Comparison of ENCODE assay signal across 24 mouse cellular contexts in genomic region chr7:27197634-27198033, GRCm38 (mm10). TPM values are rescaled to one million over a fixed set of nuclear protein-coding genes. Genes with fewer than 3 reads are reported as not detected.
DNase-seq lines count a peak whose midpoint lies in the region; ATAC-seq and TF ChIP-seq lines count a peak whose summit lies in the region.
"Had no signal": no experiment of that assay in that cellular context is flagged by ENCODE, and none has a peak within 500 bp of the region (broad histone marks: within the 10 kb centered on the region; RNA-seq: fewer than 3 reads in every experiment).

No protein-coding gene starts in this region.

- H3K79me2 ChIP-seq in macrophage (ENCODE audit: inconsistent target) = peaks cover 30% of the 10 kb centered on the region

- no peak overlapping the region for H3K4me3 ChIP-seq in gastrocnemius, adult 2 months
- no peak overlapping the region for H3K4me3 ChIP-seq in liver, postnatal 0 days (ENCODE audit: low read depth, low read length)
- H3K4me3 ChIP-seq in liver, embryonic 11.5 days (ENCODE audit: low read depth, low read length) = no peak overlapping the region
- no peak overlapping the region for H3K4me3 ChIP-seq in macrophage (ENCODE audit: inconsistent target)
- H3K4me3 ChIP-seq: liver, embryonic 15.5 days had no signal

- H3K4me2 ChIP-seq in liver, postnatal 0 days (ENCODE audit: low read depth, low read length) = no peak overlapping the region
- H3K4me2 ChIP-seq in liver, embryonic 11.5 days = no peak overlapping the region

- H3K4me1 ChIP-seq in liver, postnatal 0 days (ENCODE audit: insufficient read depth) = peaks cover 18% of the 10 kb centered on the region
- peaks cover 19% of the 10 kb centered on the region for H3K4me1 ChIP-seq in liver, embryonic 11.5 days (replicated peaks; ENCODE audit: control insufficient read depth, insufficient read depth, low read length)

- no peak for TF ChIP-seq EP300 in liver, postnatal 0 days (IDR thresholded peaks at IDR 0.05; ENCODE audit: low read depth)

- no peaks in the 10 kb centered on the region for H3K27me3 ChIP-seq in liver, postnatal 0 days (ENCODE audit: insufficient read depth, low read length)
- no peaks in the 10 kb centered on the region for H3K27me3 ChIP-seq in liver, embryonic 11.5 days (replicated peaks; ENCODE audit: control insufficient read depth, insufficient read depth, low read length)
- H3K27me3 ChIP-seq: liver, embryonic 15.5 days; Patski had no signal

- TF ChIP-seq CTCF in gastrocnemius, adult 2 months (IDR thresholded peaks at IDR 0.05) = no peak
- no peak for TF ChIP-seq CTCF in liver, postnatal 0 days (IDR thresholded peaks at IDR 0.05; ENCODE audit: low read depth)

- intact Hi-C loops in gastrocnemius, adult 2 months (cut with DNase I) = loop anchor here (2.0 to 5.0 kb wide), 2 partner anchors 31 to 35 kb away; partner anchors contain the start of gene Itpkc
- intact Hi-C loops in gastrocnemius, postnatal 36 days (cut with DNase I) = loop anchor here (2.0 kb wide), 1 partner anchor 29 kb away; no protein-coding TSS in a partner anchor

- H3K36me3 ChIP-seq in liver, postnatal 0 days (replicated peaks; ENCODE audit: insufficient read depth, low read length) = peaks cover 18% of the 10 kb centered on the region
- H3K36me3 ChIP-seq in liver, embryonic 11.5 days (ENCODE audit: control insufficient read depth, insufficient read depth, low read length) = peaks cover 14% of the 10 kb centered on the region
- peaks cover 14% of the 10 kb centered on the region for H3K36me3 ChIP-seq in macrophage (ENCODE audit: inconsistent target)

- no peak overlapping the region for H3K9ac ChIP-seq in liver, postnatal 0 days (replicated peaks)
- H3K9ac ChIP-seq in liver, embryonic 11.5 days (ENCODE audit: low read depth, low read length) = no peak overlapping the region; the same call in 1 of the 2 replicates
- H3K9ac ChIP-seq: liver, embryonic 15.5 days had no signal

- WGBS in liver, postnatal 0 days (ENCODE audit: insufficient replicate concordance) = 80% methylated on average over 8 of the region's 8 CpGs
- 92% methylated on average over 8 of the region's 8 CpGs for WGBS in liver, embryonic 11.5 days
- 94% methylated on average over 8 of the region's 8 CpGs for WGBS in macrophage (ENCODE audit: missing documents)

- no peaks in the 10 kb centered on the region for H3K9me3 ChIP-seq in liver, postnatal 0 days (ENCODE audit: low read length)
- no peaks in the 10 kb centered on the region for H3K9me3 ChIP-seq in liver, embryonic 11.5 days (ENCODE audit: control insufficient read depth, low read length)
- H3K9me3 ChIP-seq: liver, embryonic 15.5 days had no signal

- H3K27ac ChIP-seq in gastrocnemius, adult 2 months = peak overlapping the region; percentile 100
- peak overlapping the region; percentile 22; the same call in 1 of the 2 replicates for H3K27ac ChIP-seq in liver, postnatal 0 days (ENCODE audit: low read depth)
- H3K27ac ChIP-seq in liver, embryonic 11.5 days (ENCODE audit: low read depth, low read length) = no peak overlapping the region; the same call in 1 of the 2 replicates
- H3K27ac ChIP-seq in macrophage = peak overlapping the region; percentile 96

- no peak for DNase-seq in gastrocnemius, adult 2 months
- DNase-seq in gastrocnemius, postnatal 36 days = no peak
- no peak for DNase-seq in liver, postnatal 0 days
- no peak for DNase-seq in liver, embryonic 11.5 days (ENCODE audit: low spot score)
- DNase-seq in adrenal gland, adult 8-10 months = peak; percentile 45
- DNase-seq in urinary bladder, postnatal 10 days (ENCODE audit: low spot score) = no peak
- no peak for DNase-seq in right cerebral cortex, postnatal 36 days (ENCODE audit: low spot score in 2 of 2)
- DNase-seq: cerebellum, adult 9-10 months; embryo, embryonic 11 days; heart, postnatal 14 days; kidney, adult 18-20 months; kidney, postnatal 14 days; lung, postnatal 14 days had no signal

- ATAC-seq in liver, postnatal 0 days = no peak
- no peak for ATAC-seq in liver, embryonic 11.5 days (replicated peaks; ENCODE audit: low FRiP score)
- ATAC-seq: activated CD4-positive, CD25-positive, alpha-beta regulatory T cell, adult 4 months; forebrain, embryonic 14.5 days; hindbrain, embryonic 16.5 days; Patski had no signal

RNA-seq across cellular contexts. Expression of gene Snrpa, which starts 1.6 kb away (rescaled TPM):
- 10 to 100 TPM; 32.5 to 37.3 TPM for total RNA-seq in gastrocnemius, adult 2 months (2021)
- total RNA-seq in gastrocnemius, postnatal 36 days (2021) = 10 to 100 TPM; 29.9 to 32.9 TPM
- 39.3 and 44.9 TPM in 2 replicates for polyA plus RNA-seq in liver, postnatal 0 days (2015; fragmentation: Nextera tagmentation; extraction: Ambion mirVana)
- polyA plus RNA-seq in liver, embryonic 11.5 days (2014; fragmentation: Nextera tagmentation; extraction: Ambion mirVana) = 282 and 294 TPM in 2 replicates
- 10 to 100 TPM; 77.5 to 97.0 (median 85.2) TPM for total RNA-seq in adrenal gland, adult 8-10 months (2022)
- total RNA-seq in macrophage (2018; cell fraction: chromatin; rRNA removed) = 10 to 100 TPM; 18.0 to 72.3 (median 50.1) TPM
- 10 to 100 TPM; 51.9 to 79.0 (median 62.5) TPM for total RNA-seq in macrophage (2018; cell fraction: cytosol; rRNA removed)
- total RNA-seq in macrophage (2018; cell fraction: nucleus; rRNA removed) = 100 to 1,000 TPM in 1 of 26 experiments, 10 to 100 TPM in 25; 22.3 to 135 (median 47.9) TPM
- 56.0 to 80.4 TPM (median 77.1 TPM) in 3 replicates for polyA plus RNA-seq in macrophage (2018)

RNA-seq across cellular contexts. Expression of gene BC024978, which starts 2.1 kb away (rescaled TPM):
- total RNA-seq in gastrocnemius, adult 2 months (2021) = 10 to 100 TPM; 14.6 to 15.8 TPM
- 10 to 100 TPM; 11.6 to 18.1 TPM for total RNA-seq in gastrocnemius, postnatal 36 days (2021)
- polyA plus RNA-seq in liver, postnatal 0 days (2015; fragmentation: Nextera tagmentation; extraction: Ambion mirVana) = 1.00 and 1.1 TPM in 2 replicates
- polyA plus RNA-seq in liver, embryonic 11.5 days (2014; fragmentation: Nextera tagmentation; extraction: Ambion mirVana) = 2.5 and 2.8 TPM in 2 replicates
- 10 to 100 TPM; 24.7 to 29.3 (median 27.4) TPM for total RNA-seq in adrenal gland, adult 8-10 months (2022)
- total RNA-seq in macrophage (2018; cell fraction: chromatin; rRNA removed) = 10 to 100 TPM in 22 of 26 experiments, 1 to 10 TPM in 4; 5.7 to 25.5 (median 14.7) TPM
- total RNA-seq in macrophage (2018; cell fraction: cytosol; rRNA removed) = 10 to 100 TPM in 1 of 26 experiments, 1 to 10 TPM in 25; 6.5 to 12.0 (median 8.4) TPM
- total RNA-seq in macrophage (2018; cell fraction: nucleus; rRNA removed) = 10 to 100 TPM in 20 of 26 experiments, 1 to 10 TPM in 6; 5.8 to 23.7 (median 15.1) TPM
- 5.6 to 8.4 TPM (median 6.5 TPM) in 3 replicates for polyA plus RNA-seq in macrophage (2018)

RNA-seq across cellular contexts. Expression of gene Mia, which starts 16.7 kb away (rescaled TPM):
- total RNA-seq in gastrocnemius, adult 2 months (2021) = not detected
- under 1 TPM; 0.57 to 0.69 TPM for total RNA-seq in gastrocnemius, postnatal 36 days (2021)
- 0.88 and 0.99 TPM in 2 replicates for polyA plus RNA-seq in liver, postnatal 0 days (2015; fragmentation: Nextera tagmentation; extraction: Ambion mirVana)
- 0.73 and 1.3 TPM in 2 replicates for polyA plus RNA-seq in liver, embryonic 11.5 days (2014; fragmentation: Nextera tagmentation; extraction: Ambion mirVana)
- total RNA-seq in adrenal gland, adult 8-10 months (2022) = under 1 TPM in 2 of 4 experiments, not detected in 2; 0.32 to 0.64 TPM
- total RNA-seq in macrophage (2018; cell fraction: chromatin; rRNA removed) = 1 to 10 TPM in 19 of 26 experiments, not detected in 7; 1.0 to 6.1 (median 2.6) TPM
- under 1 TPM in 3 of 26 experiments, not detected in 23; 0.17 to 0.48 (median 0.44) TPM for total RNA-seq in macrophage (2018; cell fraction: cytosol; rRNA removed)
- total RNA-seq in macrophage (2018; cell fraction: nucleus; rRNA removed) = 1 to 10 TPM in 15 of 26 experiments, under 1 TPM in 3, not detected in 8; 0.54 to 4.2 (median 1.9) TPM
- not detected in 3 replicates for polyA plus RNA-seq in macrophage (2018)
- total RNA-seq: heart, postnatal 14 days; megakaryocyte-erythroid progenitor cell, adult 5-6 weeks had no signal
- polyA plus RNA-seq: Patski had no signal

RNA-seq across cellular contexts. Expression of gene Gm21983, which starts 16.7 kb away (rescaled TPM):
- total RNA-seq in gastrocnemius, adult 2 months (2021) = under 1 TPM in 1 of 2 experiments, not detected in 1; 0.18 TPM
- total RNA-seq in gastrocnemius, postnatal 36 days (2021) = not detected
- not detected in 2 replicates for polyA plus RNA-seq in liver, postnatal 0 days (2015; fragmentation: Nextera tagmentation; extraction: Ambion mirVana)
- not detected in 2 replicates for polyA plus RNA-seq in liver, embryonic 11.5 days (2014; fragmentation: Nextera tagmentation; extraction: Ambion mirVana)
- total RNA-seq in adrenal gland, adult 8-10 months (2022) = not detected
- 1 to 10 TPM in 4 of 26 experiments, under 1 TPM in 2, not detected in 20; 0.49 to 2.2 (median 1.2) TPM for total RNA-seq in macrophage (2018; cell fraction: chromatin; rRNA removed)
- under 1 TPM in 2 of 26 experiments, not detected in 24; 0.10 TPM for total RNA-seq in macrophage (2018; cell fraction: cytosol; rRNA removed)
- total RNA-seq in macrophage (2018; cell fraction: nucleus; rRNA removed) = 1 to 10 TPM in 1 of 26 experiments, under 1 TPM in 5, not detected in 20; 0.30 to 1.2 (median 0.40) TPM
- not detected in 3 replicates for polyA plus RNA-seq in macrophage (2018)
- total RNA-seq: heart, postnatal 14 days; layer of hippocampus, adult 8-10 months; left cerebral cortex, adult 8-10 months; megakaryocyte-erythroid progenitor cell, adult 5-6 weeks had no signal
- polyA plus RNA-seq: forebrain, embryonic 14.5 days; hindbrain, embryonic 16.5 days; limb, embryonic 11.5 days; liver, embryonic 15.5 days; neural tube, embryonic 11.5 days; Patski had no signal

RNA-seq across cellular contexts. Expression of gene Rab4b, which starts 18.9 kb away (rescaled TPM):
- 1 to 10 TPM; 5.7 to 6.5 TPM for total RNA-seq in gastrocnemius, adult 2 months (2021)
- 1 to 10 TPM; 8.5 to 9.3 TPM for total RNA-seq in gastrocnemius, postnatal 36 days (2021)
- 31.5 and 32.7 TPM in 2 replicates for polyA plus RNA-seq in liver, postnatal 0 days (2015; fragmentation: Nextera tagmentation; extraction: Ambion mirVana)
- polyA plus RNA-seq in liver, embryonic 11.5 days (2014; fragmentation: Nextera tagmentation; extraction: Ambion mirVana) = 40.9 and 44.8 TPM in 2 replicates
- 10 to 100 TPM; 60.6 to 88.0 (median 81.4) TPM for total RNA-seq in adrenal gland, adult 8-10 months (2022)
- 100 to 1,000 TPM in 15 of 26 experiments, 10 to 100 TPM in 11; 40.9 to 169 (median 114) TPM for total RNA-seq in macrophage (2018; cell fraction: chromatin; rRNA removed)
- 10 to 100 TPM; 60.1 to 99.9 (median 75.7) TPM for total RNA-seq in macrophage (2018; cell fraction: cytosol; rRNA removed)
- 100 to 1,000 TPM in 5 of 26 experiments, 10 to 100 TPM in 21; 45.4 to 127 (median 86.9) TPM for total RNA-seq in macrophage (2018; cell fraction: nucleus; rRNA removed)
- polyA plus RNA-seq in macrophage (2018) = 38.2 to 73.8 TPM (median 68.8 TPM) in 3 replicates
